Mouse (Mus musculus) forebrain, embryonic 16.5 days (tissue): Measurements from ENCODE around the gene Cyp11a1. TPM values are rescaled to one million over a fixed set of nuclear protein-coding genes. Genes with fewer than 3 reads are reported as not detected.

Source experiments
- ATAC-seq: fragments of 200-750 bp; cut with Nextera tagmentation; 2 replicates; pipeline ENCODE4 v1.8.0; 2017; ENCODE audit warnings: mild to moderate bottlenecking, moderate library complexity
- H3K27ac ChIP-seq: fragments of 300-500 bp; sonication (generic); 2 replicates; pipeline ENCODE4 v1.5.1; 2014; ENCODE audit warnings: low read length, control low read depth
- H3K27me3 ChIP-seq: fragments of 300-500 bp; sonication (generic); replicated peaks from 2 replicates; pipeline ENCODE4 v1.6.1; 2014; ENCODE audit warnings: low read length; ENCODE audit not compliant: control insufficient read depth, insufficient read depth
- H3K36me3 ChIP-seq: fragments of 300-500 bp; sonication (generic); 2 replicates; pipeline ENCODE4 v1.6.1; 2014; ENCODE audit not compliant: control insufficient read depth, insufficient read depth
- H3K4me1 ChIP-seq: fragments of 300-500 bp; sonication (generic); replicated peaks from 2 replicates; pipeline ENCODE4 v1.6.1; 2014; ENCODE audit warnings: low read length; ENCODE audit not compliant: control insufficient read depth, insufficient read depth
- H3K4me2 ChIP-seq: fragments of 300-500 bp; sonication (generic); 2 replicates; pipeline ENCODE4 v1.6.1; 2014; ENCODE audit warnings: mild to moderate bottlenecking, low read length, control low read depth
- H3K4me3 ChIP-seq: fragments of 300-500 bp; sonication (generic); replicated peaks from 2 replicates; pipeline ENCODE4 v1.5.1; 2014; ENCODE audit warnings: mild to moderate bottlenecking, low read length, control low read depth
- H3K9ac ChIP-seq: fragments of 300-500 bp; sonication (generic); replicated peaks from 2 replicates; pipeline ENCODE4 v1.6.1; 2014; ENCODE audit warnings: low read depth, low read length, control low read depth
- H3K9me3 ChIP-seq: fragments of 300-500 bp; sonication (generic); 2 replicates; pipeline ENCODE4 v1.6.1; 2016; ENCODE audit warnings: low read length; ENCODE audit not compliant: control insufficient read depth
- WGBS: fragments of 180-500 bp; shearing (Covaris S2); extraction: QIAGEN DNeasy Blood & Tissue Kit; methylation state at CpG from one replicate; pipeline ENCODE4 v1.1.7; 2014; 5-methylcytosine and 5-hydroxymethylcytosine counted together
- polyA plus RNA-seq: library from polyadenylated mRNA; unstranded; fragments of >200 nt; fragmentation: Nextera tagmentation; extraction: Ambion mirVana; gene quantifications from 2 replicates; pipeline ENCODE4 v1.2.1, GENCODE M21; 2015

The Cyp11a1 gene
- polyA plus RNA-seq, 1 experiment from 2014 or later = 0.66 TPM

DNA sequence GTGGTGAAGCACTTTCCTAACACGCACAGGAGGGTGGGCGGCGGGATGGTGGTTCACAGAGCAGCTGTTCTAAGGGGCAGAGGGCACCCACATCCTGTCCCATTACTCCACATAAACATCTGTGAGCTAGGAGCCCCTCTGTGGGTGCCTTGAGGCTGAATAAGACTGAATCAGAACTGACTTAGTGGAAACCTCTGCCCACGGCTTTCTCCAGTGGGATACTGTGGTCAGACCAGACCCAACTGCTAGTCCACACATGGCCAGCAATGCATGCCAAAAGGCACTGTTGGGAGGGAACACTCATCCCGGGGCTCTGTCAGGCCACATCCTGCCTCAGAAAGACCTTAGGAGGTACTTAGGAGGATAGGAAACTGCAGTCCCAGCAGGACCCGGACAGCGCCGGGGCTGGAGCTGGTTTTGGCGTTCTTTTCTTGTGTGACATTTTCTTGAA, 34.0 kb upstream of the Cyp11a1 start:
- no peak overlapping the region for H3K9ac ChIP-seq
- ATAC-seq = no peak
- H3K4me1 ChIP-seq = no peaks in the 10 kb centered on the region
- H3K27ac ChIP-seq = no peak overlapping the region
- no peaks in the 10 kb centered on the region for H3K36me3 ChIP-seq
- H3K9me3 ChIP-seq = no peaks in the 10 kb centered on the region
- no peak overlapping the region for H3K4me2 ChIP-seq
- WGBS = 74% methylated on average over 9 of the region's 9 CpGs
- H3K27me3 ChIP-seq = no peaks in the 10 kb centered on the region
- H3K4me3 ChIP-seq = no peak overlapping the region

GRCm38 (mm10) chr9:57972776-57973439, 33.3 kb upstream of the Cyp11a1 start:
- Histone ChIP-seq H3K27ac (no peak overlapping the region), H3K4me2 (no peak overlapping the region), H3K9ac (no peak overlapping the region), H3K4me1 (no peaks in the 10 kb centered on the region), H3K27me3 (no peaks in the 10 kb centered on the region), H3K36me3 (no peaks in the 10 kb centered on the region), H3K4me3 (no peak overlapping the region), H3K9me3 (no peaks in the 10 kb centered on the region)
- 62% methylated on average over 9 of the region's 9 CpGs for WGBS
- no peak for ATAC-seq

DNA sequence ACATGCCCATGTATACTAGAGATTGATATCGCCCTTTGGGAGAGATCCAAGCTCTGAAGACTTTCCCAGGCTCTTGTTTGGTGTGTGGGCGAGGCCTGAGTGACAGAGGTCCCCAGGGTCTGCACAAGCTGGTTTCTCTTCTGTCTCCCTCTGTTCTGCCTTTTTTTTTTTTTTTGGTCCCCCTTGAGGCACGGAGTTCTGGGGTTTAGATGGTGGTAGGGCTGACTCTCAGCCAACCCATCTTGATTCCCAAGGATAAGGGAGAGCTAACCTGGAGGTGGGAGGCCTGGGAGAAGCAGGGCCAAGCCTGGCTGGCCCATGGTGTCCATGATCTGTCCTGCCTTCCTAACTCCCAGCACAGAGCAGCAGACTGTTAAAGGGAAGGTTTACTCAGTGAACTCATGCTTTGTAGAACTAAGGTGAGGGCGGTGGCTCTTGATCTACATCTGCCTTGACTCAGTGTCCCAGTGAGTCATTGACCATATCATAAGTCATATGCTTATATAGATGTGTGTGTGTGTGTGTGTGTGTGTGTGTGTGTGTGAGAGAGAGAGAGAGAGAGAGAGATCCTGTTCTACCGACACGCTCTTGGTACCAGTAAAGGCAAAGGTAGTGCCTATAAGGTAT, 32.7 kb upstream of the Cyp11a1 start:
- WGBS = 74% methylated on average over 6 of the region's 6 CpGs
- Histone ChIP-seq H3K4me3 (no peak overlapping the region), H3K9ac (no peak overlapping the region), H3K9me3 (no peaks in the 10 kb centered on the region), H3K36me3 (no peaks in the 10 kb centered on the region), H3K4me1 (no peaks in the 10 kb centered on the region), H3K4me2 (no peak overlapping the region), H3K27me3 (no peaks in the 10 kb centered on the region), H3K27ac (no peak overlapping the region)
- no peak for ATAC-seq

GRCm38 (mm10) chr9:57974221-57974620, 32.0 kb upstream of the Cyp11a1 start:
- Histone ChIP-seq H3K9me3 (no peaks in the 10 kb centered on the region), H3K27me3 (no peaks in the 10 kb centered on the region), H3K27ac (no peak overlapping the region), H3K4me1 (no peaks in the 10 kb centered on the region), H3K4me3 (no peak overlapping the region), H3K4me2 (no peak overlapping the region), H3K9ac (no peak overlapping the region), H3K36me3 (no peaks in the 10 kb centered on the region)
- 81% methylated on average over 5 of the region's 5 CpGs for WGBS
- no peak for ATAC-seq

GRCm38 (mm10) chr9:57975200-57975821, 30.9 kb upstream of the Cyp11a1 start:
- no peak overlapping the region for H3K9ac ChIP-seq
- no peak overlapping the region for H3K4me2 ChIP-seq
- H3K9me3 ChIP-seq = no peaks in the 10 kb centered on the region
- 82% methylated on average over 5 of the region's 5 CpGs for WGBS
- no peaks in the 10 kb centered on the region for H3K27me3 ChIP-seq
- H3K36me3 ChIP-seq = no peaks in the 10 kb centered on the region
- H3K4me1 ChIP-seq = no peaks in the 10 kb centered on the region
- H3K27ac ChIP-seq = no peak overlapping the region
- no peak overlapping the region for H3K4me3 ChIP-seq
- ATAC-seq = no peak

DNA sequence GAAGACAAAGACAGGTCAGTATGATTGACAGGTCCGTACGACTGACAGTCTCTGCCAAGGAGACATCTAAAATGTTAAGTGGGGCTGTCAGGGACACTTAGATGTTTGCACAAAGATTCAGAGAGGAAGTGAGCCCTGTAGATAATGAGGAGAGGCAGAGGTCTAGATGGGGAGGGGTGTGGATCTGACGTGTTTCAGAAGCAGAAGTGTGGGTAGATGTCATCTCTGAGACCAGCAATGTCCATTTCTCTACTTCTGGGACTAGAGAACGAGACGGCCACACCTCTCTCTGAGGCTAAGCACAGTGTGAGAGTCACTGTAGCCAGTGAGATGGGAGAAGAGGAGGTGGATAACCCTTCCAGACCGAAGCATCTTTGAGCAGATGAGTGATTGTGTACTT, 28.2 kb upstream of the Cyp11a1 start:
- no peaks in the 10 kb centered on the region for H3K36me3 ChIP-seq
- no peak overlapping the region for H3K4me3 ChIP-seq
- WGBS = 89% methylated on average over 6 of the region's 6 CpGs
- no peak overlapping the region for H3K27ac ChIP-seq
- H3K9ac ChIP-seq = no peak overlapping the region
- H3K4me1 ChIP-seq = no peaks in the 10 kb centered on the region
- H3K4me2 ChIP-seq = no peak overlapping the region
- no peaks in the 10 kb centered on the region for H3K27me3 ChIP-seq
- H3K9me3 ChIP-seq = no peaks in the 10 kb centered on the region
- no peak for ATAC-seq

- Histone ChIP-seq H3K4me3 (no peak overlapping the region), H3K9me3 (no peaks in the 10 kb centered on the region), H3K4me1 (no peaks in the 10 kb centered on the region), H3K27ac (no peak overlapping the region), H3K27me3 (no peaks in the 10 kb centered on the region), H3K9ac (no peak overlapping the region), H3K4me2 (no peak overlapping the region), H3K36me3 (no peaks in the 10 kb centered on the region)
- ATAC-seq = no peak
- 68% methylated on average over 3 of the region's 3 CpGs for WGBS
Observed at GRCm38 (mm10) chr9:57978858-57979257, 27.4 kb upstream of the Cyp11a1 start.

GRCm38 (mm10) chr9:57980570-57980969, 25.6 kb upstream of the Cyp11a1 start:
- ATAC-seq = no peak
- no peaks in the 10 kb centered on the region for H3K27me3 ChIP-seq
- H3K36me3 ChIP-seq = no peaks in the 10 kb centered on the region
- 87% methylated on average over 10 of the region's 10 CpGs for WGBS
- H3K9ac ChIP-seq = no peak overlapping the region
- no peak overlapping the region for H3K27ac ChIP-seq
- H3K9me3 ChIP-seq = no peaks in the 10 kb centered on the region
- H3K4me2 ChIP-seq = no peak overlapping the region
- no peaks in the 10 kb centered on the region for H3K4me1 ChIP-seq
- H3K4me3 ChIP-seq = no peak overlapping the region

DNA sequence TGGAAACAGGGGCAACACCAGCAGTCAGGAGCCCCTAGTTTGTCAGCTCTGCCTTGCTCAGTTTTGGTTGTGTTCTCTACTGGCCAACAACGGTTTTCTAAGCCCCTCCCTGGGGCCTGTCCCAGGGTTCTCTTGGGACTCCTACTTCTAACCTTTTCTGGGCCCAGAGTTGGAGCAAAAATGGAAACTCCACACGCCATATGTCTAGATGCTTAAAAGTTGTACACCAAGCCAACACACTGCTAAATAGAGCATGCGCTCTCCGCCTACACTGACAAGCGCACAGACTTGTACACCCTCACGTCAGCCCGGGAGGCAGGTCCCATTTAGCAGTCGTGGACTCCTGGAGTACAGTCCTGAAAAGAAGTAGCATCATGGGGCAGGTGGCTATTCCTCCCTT, 20.9 kb upstream of the Cyp11a1 start:
- 79% methylated on average over 8 of the region's 8 CpGs for WGBS
- ATAC-seq = no peak
- no peak overlapping the region for H3K4me3 ChIP-seq

More for the DNA sequence above, 20.9 kb upstream of the Cyp11a1 start:
- Histone ChIP-seq H3K9me3 (no peaks in the 10 kb centered on the region), H3K27me3 (no peaks in the 10 kb centered on the region), H3K4me2 (no peak overlapping the region), H3K9ac (no peak overlapping the region), H3K4me1 (peaks cover 4% of the 10 kb centered on the region; the same call in 1 of the 2 replicates), H3K27ac (no peak overlapping the region), H3K36me3 (no peaks in the 10 kb centered on the region)
